Mouse (Mus musculus) layer of hippocampus, postnatal 10 days (tissue): ENCODE measurements at regions not wholly inside any gene's neighbourhood (a gene's known extent, or its start where the extent isn't known, plus 50 kb on each side); places are given as distances from the start of the nearest gene placed in this dataset.

ENCODE experiments used
- DNase-seq, 2 experiments: peaks; one replicate each; pipeline ENCODE4 v3.0.0; 2021; ENCODE audit warnings: low spot score in 2 of 2

GRCm38 (mm10) chr12:45929001-45929759, 854.7 kb upstream of the Stxbp6 start:
- DNase-seq, result peak; percentile 15 to 29
